Mouse (Mus musculus): Measurements from ENCODE around the gene Osbpl2. TPM values are rescaled to one million over a fixed set of nuclear protein-coding genes. Genes with fewer than 3 reads are reported as not detected.

The Osbpl2 gene
- total and polyA plus RNA-seq, 3 experiments = 11.4 to 15.6 (median 12.8) TPM

GRCm38 (mm10) chr2:180175725-180176124 is 56.6 kb downstream of the Osbpl2 start:
- peaks cover 5 to 21% of the 10 kb centered on the region in 2 experiments; a peak in 3 of 4 replicates for H3K4me1 ChIP-seq (ENCODE audit: control insufficient read depth in 1 of 2, insufficient read depth in 2 of 2)
- no peak for DNase-seq (ENCODE audit: extremely low read depth)
- peaks cover 22% of the 10 kb centered on the region for H3K79me2 ChIP-seq (replicated peaks; ENCODE audit: control insufficient read depth, extremely low read depth, insufficient read depth, poor library complexity, severe bottlenecking)
- in situ Hi-C loops (cut with MboI; ENCODE audit: low pct_ligation_motif_present, low pct_unique_long_range_greater_than_20kb, low sequenced_read_pairs) (no loop called here), dilution Hi-C loops (cut with MboI; ENCODE audit: extremely low pct_ligation_motif_present, extremely low pct_unique_long_range_greater_than_20kb, low sequenced_read_pairs) (no loop called here)
- H3K9ac ChIP-seq (ENCODE audit: insufficient read depth, low read depth) = no peak overlapping the region
- peaks cover 56 to 81% of the 10 kb centered on the region in 2 experiments for H3K36me3 ChIP-seq (replicated peaks in 1 of 2; ENCODE audit: control insufficient read depth in 1 of 2, insufficient read depth in 1 of 2, low read length in 1 of 2)
- no peaks in the 10 kb centered on the region for H3K9me3 ChIP-seq (replicated peaks; ENCODE audit: low read length)
- H3K4me3 ChIP-seq (replicated peaks in 1 of 3; ENCODE audit: low read depth in 2 of 3, low read length in 2 of 3, poor library complexity in 1 of 3) = no peak overlapping the region
- H3K4me2 ChIP-seq (ENCODE audit: insufficient read depth, low read depth, poor library complexity, severe bottlenecking) = no peak overlapping the region
- H3K27me3 ChIP-seq (replicated peaks) = no peaks in the 10 kb centered on the region
- no peak overlapping the region for H3K27ac ChIP-seq (ENCODE audit: insufficient read depth, low read depth)
- TF ChIP-seq ZKSCAN1 (IDR thresholded peaks at IDR 0.05; ENCODE audit: borderline replicate concordance, low read depth, low read length) (no peak), MAX (IDR thresholded peaks at IDR 0.05; ENCODE audit: low read length) (no peak), RCOR1 (conservative IDR thresholded peaks at IDR 0.05; ENCODE audit: low read depth, low read length) (no peak), TBP (conservative IDR thresholded peaks at IDR 0.05; ENCODE audit: low read depth, low read length) (no peak), PAX5 (IDR thresholded peaks at IDR 0.05; ENCODE audit: low read length) (no peak), ZC3H11A (IDR thresholded peaks at IDR 0.05; ENCODE audit: low read depth, low read length) (no peak), EP300 (IDR thresholded peaks at IDR 0.05; ENCODE audit: low read length) (no peak)

- TF ChIP-seq ZC3H11A (IDR thresholded peaks at IDR 0.05; ENCODE audit: low read depth, low read length) = no peak
- TF ChIP-seq MEF2A (IDR thresholded peaks at IDR 0.05; ENCODE audit: borderline replicate concordance, low read depth, low read length) = no peak
- TF ChIP-seq NELFE (IDR thresholded peaks at IDR 0.05; ENCODE audit: low read depth, low read length) = no peak
- no peak for TF ChIP-seq SMC3 (IDR thresholded peaks at IDR 0.05; ENCODE audit: low read depth, low read length)
- no peak for TF ChIP-seq GABPA (IDR thresholded peaks at IDR 0.05; ENCODE audit: insufficient replicate concordance, low read depth, low read length)
- no peak for TF ChIP-seq HCFC1 (IDR thresholded peaks at IDR 0.05; ENCODE audit: low read depth, low read length)
- no peak for TF ChIP-seq ZKSCAN1 (IDR thresholded peaks at IDR 0.05; ENCODE audit: borderline replicate concordance, low read depth, low read length)
- TF ChIP-seq ZNF384 (IDR thresholded peaks at IDR 0.05; ENCODE audit: low read depth, low read length) = no peak
- TF ChIP-seq EP300 (IDR thresholded peaks at IDR 0.05; ENCODE audit: low read length) = no peak
- TF ChIP-seq UBTF (IDR thresholded peaks at IDR 0.05; ENCODE audit: low read depth, low read length) = no peak
- TF ChIP-seq USF1 (IDR thresholded peaks at IDR 0.05; ENCODE audit: low read depth, low read length) = no peak
- TF ChIP-seq MAX (IDR thresholded peaks at IDR 0.05; ENCODE audit: low read length) = no peak
- TF ChIP-seq JUND (conservative IDR thresholded peaks at IDR 0.05; ENCODE audit: low read depth, low read length) = no peak
- TF ChIP-seq E2F4 (IDR thresholded peaks at IDR 0.05; ENCODE audit: insufficient replicate concordance, low read depth, low read length) = no peak
- no peak for TF ChIP-seq KAT2A (IDR thresholded peaks at IDR 0.05; ENCODE audit: insufficient replicate concordance, low read length)
- no peak for TF ChIP-seq RCOR1 (conservative IDR thresholded peaks at IDR 0.05; ENCODE audit: low read depth, low read length)
- no peak for TF ChIP-seq ZMIZ1 (IDR thresholded peaks at IDR 0.05; ENCODE audit: low read depth, low read length)
- TF ChIP-seq RAD21 (IDR thresholded peaks at IDR 0.05; ENCODE audit: low read depth, low read length) = no peak
- Histone ChIP-seq H3K9me3 (replicated peaks; ENCODE audit: low read length) (no peaks in the 10 kb centered on the region), H3K4me1 (ENCODE audit: control insufficient read depth in 1 of 2, insufficient read depth in 2 of 2) (no peaks in the 10 kb centered on the region), H3K27ac (ENCODE audit: insufficient read depth, low read depth) (no peak overlapping the region), H3K4me2 (ENCODE audit: insufficient read depth, low read depth, poor library complexity, severe bottlenecking) (no peak overlapping the region), H3K27me3 (replicated peaks) (peaks cover 9% of the 10 kb centered on the region), H3K79me2 (replicated peaks; ENCODE audit: control insufficient read depth, extremely low read depth, insufficient read depth, poor library complexity, severe bottlenecking) (no peaks in the 10 kb centered on the region), H3K4me3 (replicated peaks in 1 of 3; ENCODE audit: low read depth in 2 of 3, low read length in 2 of 3, poor library complexity in 1 of 3) (no peak overlapping the region), H3K36me3 (replicated peaks in 1 of 2; ENCODE audit: control insufficient read depth in 1 of 2, insufficient read depth in 1 of 2, low read length in 1 of 2) (peaks cover 23 to 57% of the 10 kb centered on the region in 2 experiments), H3K9ac (ENCODE audit: insufficient read depth, low read depth) (no peak overlapping the region)
- dilution Hi-C loops (cut with MboI; ENCODE audit: extremely low pct_ligation_motif_present, extremely low pct_unique_long_range_greater_than_20kb, low sequenced_read_pairs) = no loop called here
- DNase-seq (ENCODE audit: extremely low read depth) = no peak
- in situ Hi-C loops (cut with MboI; ENCODE audit: low pct_ligation_motif_present, low pct_unique_long_range_greater_than_20kb, low sequenced_read_pairs) = loop anchor here (5.0 kb wide), 1 partner anchor 71 kb away; no protein-coding TSS in a partner anchor
Observed at GRCm38 (mm10) chr2:180181542-180181941, 62.4 kb downstream of the Osbpl2 start.

All from CH12.LX (cell line).